Mouse (Mus musculus) lung, embryonic 14.5 days (tissue): ENCODE measurements around the gene Trip10. TPM values are rescaled to one million over a fixed set of nuclear protein-coding genes. Genes with fewer than 3 reads are reported as not detected.
"Not testable (repeated sequence)": the region's sequence is repeated elsewhere in the genome, so short reads cannot be mapped to it uniquely, and the experiment has no call there.

Experiments
- ATAC-seq: fragments of 200-750 bp; cut with Nextera tagmentation; 2 replicates; pipeline ENCODE4 v1.8.0; 2017; ENCODE audit warnings: mild to moderate bottlenecking, moderate TSS enrichment, moderate library complexity; ENCODE audit not compliant: insufficient read depth
- DNase-seq: peaks from one replicate; pipeline ENCODE4 v3.0.0-alpha.2; 2015
- H3K27ac ChIP-seq: fragments of 300-500 bp; sonication (generic); 2 replicates; pipeline ENCODE4 v1.5.1; 2014; ENCODE audit warnings: low read depth, mild to moderate bottlenecking, moderate library complexity
- H3K27me3 ChIP-seq: fragments of 300-500 bp; sonication (generic); 2 replicates; pipeline ENCODE4 v1.6.1; 2014; ENCODE audit warnings: low read length, control low read depth; ENCODE audit not compliant: insufficient read depth
- H3K36me3 ChIP-seq: fragments of 300-500 bp; sonication (generic); 2 replicates; pipeline ENCODE4 v1.6.1; 2014; ENCODE audit warnings: control low read depth; ENCODE audit not compliant: insufficient read depth
- H3K4me1 ChIP-seq: fragments of 300-500 bp; sonication (generic); 2 replicates; pipeline ENCODE4 v1.6.1; 2014; ENCODE audit warnings: antibody characterized with exemption, control low read depth; ENCODE audit not compliant: insufficient read depth
- H3K4me2 ChIP-seq: fragments of 300-500 bp; sonication (generic); 2 replicates; pipeline ENCODE4 v1.6.1; 2014; ENCODE audit warnings: mild to moderate bottlenecking
- H3K4me3 ChIP-seq: fragments of 300-500 bp; sonication (generic); 2 replicates; pipeline ENCODE4 v1.5.1; 2014; ENCODE audit warnings: low read depth, low read length
- H3K9ac ChIP-seq: fragments of 300-500 bp; sonication (generic); 2 replicates; pipeline ENCODE4 v1.6.1; 2014
- H3K9me3 ChIP-seq: fragments of 300-500 bp; sonication (generic); 2 replicates; pipeline ENCODE4 v1.6.1; 2016; ENCODE audit warnings: low read depth, low read length, control low read depth
- CTCF ChIP-seq: IDR thresholded peaks from 2 replicates; pipeline ENCODE4 v1.5.1; 2016; ENCODE audit warnings: antibody characterized with exemption, low read depth
- WGBS: fragments of 180-500 bp; shearing (Covaris S2); extraction: QIAGEN DNeasy Blood & Tissue Kit; methylation state at CpG from one replicate; pipeline ENCODE4 v1.1.7; 2014; 5-methylcytosine and 5-hydroxymethylcytosine counted together
- polyA plus RNA-seq: library from polyadenylated mRNA; unstranded; fragments of >200 nt; fragmentation: Nextera tagmentation; extraction: Ambion mirVana; gene quantifications from 2 replicates; pipeline ENCODE4 v1.2.1, GENCODE M21; 2014

Gene Trip10
- polyA plus RNA-seq, 1 experiment from 2014 or later = 39.9 TPM

DNA sequence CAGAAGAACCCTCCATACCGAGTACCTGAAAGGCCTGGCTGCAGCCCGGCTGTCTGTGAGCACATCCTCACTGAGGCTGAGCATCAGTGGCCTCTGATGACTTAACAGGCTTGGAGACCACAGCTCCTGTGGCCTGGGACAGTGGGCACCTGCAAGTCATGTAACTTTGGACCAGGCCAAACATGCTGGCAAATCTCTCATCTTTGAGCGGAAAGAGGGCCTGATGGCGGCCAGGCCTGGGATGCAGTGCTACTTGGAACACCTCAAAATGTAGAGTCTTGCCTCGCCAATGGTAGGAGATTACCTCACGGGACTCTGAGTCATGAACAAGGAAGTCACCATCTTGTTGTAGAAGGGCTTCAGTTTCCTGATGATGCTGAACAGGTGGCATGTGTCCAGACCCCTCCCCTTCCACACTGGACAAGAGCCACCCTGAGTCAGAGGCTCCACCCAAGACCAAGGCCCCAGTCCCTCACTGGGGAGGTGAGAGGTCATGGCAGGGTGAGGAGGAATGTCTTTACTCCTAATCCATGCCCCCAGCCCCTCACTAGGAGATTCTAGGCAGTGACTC, 18.4 kb downstream of the Trip10 start:
- H3K9ac ChIP-seq = no peak overlapping the region
- 87% methylated on average over 6 of the region's 6 CpGs for WGBS
- no peak overlapping the region for H3K4me2 ChIP-seq
- ATAC-seq (no peak), DNase-seq (no peak)
- TF ChIP-seq CTCF = no peak
- no peak overlapping the region for H3K27ac ChIP-seq
- no peaks in the 10 kb centered on the region for H3K27me3 ChIP-seq
- no peaks in the 10 kb centered on the region for H3K4me1 ChIP-seq
- no peak overlapping the region for H3K4me3 ChIP-seq
- no peaks in the 10 kb centered on the region for H3K9me3 ChIP-seq
- H3K36me3 ChIP-seq = peaks cover 17% of the 10 kb centered on the region

DNA sequence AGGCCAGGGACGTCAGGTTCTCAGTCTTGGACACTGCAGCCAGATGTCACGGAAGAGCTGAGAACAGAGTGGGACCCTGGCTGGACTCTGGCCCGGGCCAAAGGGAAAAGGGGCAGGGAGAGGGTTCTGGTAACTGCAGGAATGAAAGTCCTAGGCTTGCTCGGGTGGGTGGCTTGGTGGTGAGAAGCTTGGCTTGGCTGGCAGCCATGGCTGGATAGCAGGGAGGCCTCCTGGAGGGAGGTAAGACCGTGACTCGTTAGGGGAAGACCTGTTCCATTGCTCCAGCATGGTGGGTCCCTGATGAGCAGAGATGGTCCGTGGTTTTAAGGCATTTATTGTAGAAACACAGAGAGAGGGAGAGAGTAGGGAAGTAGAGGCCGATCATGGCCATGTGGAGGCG, 22.0 kb downstream of the Trip10 start:
- no peak for ATAC-seq

DNA sequence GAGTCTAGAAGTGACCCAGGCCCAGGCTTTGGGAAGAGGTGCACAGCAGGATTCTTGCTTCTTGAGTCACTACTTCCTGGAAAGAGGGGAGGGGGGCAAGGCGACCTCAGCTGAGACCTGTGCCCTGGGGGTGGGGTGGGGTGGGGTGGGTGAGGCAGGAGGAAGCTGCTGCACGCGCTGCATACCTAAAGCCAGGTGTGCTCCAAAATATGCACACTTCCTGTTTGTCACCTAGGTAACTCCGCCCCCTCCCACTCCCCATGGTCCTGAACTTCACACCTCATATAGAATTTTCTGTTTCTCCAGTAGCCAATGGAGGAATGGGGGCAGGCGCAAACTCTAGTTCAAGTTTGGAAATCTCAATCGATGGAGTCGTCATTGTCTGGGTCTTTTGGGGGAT, 24.6 kb downstream of the Trip10 start:
- Histone ChIP-seq H3K9ac (no peak overlapping the region), H3K4me3 (no peak overlapping the region), H3K27ac (no peak overlapping the region), H3K4me1 (no peaks in the 10 kb centered on the region), H3K4me2 (no peak overlapping the region), H3K36me3 (no peaks in the 10 kb centered on the region), H3K9me3 (no peaks in the 10 kb centered on the region), H3K27me3 (peaks cover 5% of the 10 kb centered on the region; the same call in 1 of the 2 replicates)
- no peak for TF ChIP-seq CTCF
- no peak for DNase-seq
- 31% methylated on average over 7 of the region's 7 CpGs for WGBS
- ATAC-seq = no peak

More for the DNA sequence above, 22.0 kb downstream of the Trip10 start:
- 62% methylated on average over 9 of the region's 9 CpGs for WGBS
- Histone ChIP-seq H3K27ac (no peak overlapping the region), H3K9ac (no peak overlapping the region), H3K36me3 (no peaks in the 10 kb centered on the region), H3K4me1 (no peaks in the 10 kb centered on the region), H3K27me3 (peaks cover 2% of the 10 kb centered on the region; the same call in 1 of the 2 replicates), H3K9me3 (no peaks in the 10 kb centered on the region), H3K4me3 (no peak overlapping the region), H3K4me2 (no peak overlapping the region)
- TF ChIP-seq CTCF = no peak
- DNase-seq = no peak

DNA sequence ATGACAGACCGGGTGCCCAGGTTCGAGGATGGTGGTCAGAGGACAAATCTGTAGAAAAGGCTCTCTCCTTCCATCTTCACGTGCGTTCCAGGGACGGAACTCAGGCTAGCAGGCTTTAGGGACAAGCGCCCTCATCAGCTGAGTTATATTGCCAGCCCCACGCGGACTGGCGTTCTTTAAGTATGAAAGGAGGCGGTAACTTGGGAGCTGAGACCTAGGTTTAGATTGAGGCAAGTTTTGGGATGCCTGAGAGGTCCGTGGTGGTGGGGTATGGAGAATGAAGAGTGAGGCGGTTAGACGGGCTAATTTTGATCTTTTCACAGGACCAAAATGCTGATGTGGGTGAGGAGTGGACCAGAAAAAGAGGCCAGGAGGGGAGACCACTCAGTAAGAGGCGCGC, 25.4 kb downstream of the Trip10 start:
- 4% methylated on average over 15 of the region's 15 CpGs for WGBS

DNA sequence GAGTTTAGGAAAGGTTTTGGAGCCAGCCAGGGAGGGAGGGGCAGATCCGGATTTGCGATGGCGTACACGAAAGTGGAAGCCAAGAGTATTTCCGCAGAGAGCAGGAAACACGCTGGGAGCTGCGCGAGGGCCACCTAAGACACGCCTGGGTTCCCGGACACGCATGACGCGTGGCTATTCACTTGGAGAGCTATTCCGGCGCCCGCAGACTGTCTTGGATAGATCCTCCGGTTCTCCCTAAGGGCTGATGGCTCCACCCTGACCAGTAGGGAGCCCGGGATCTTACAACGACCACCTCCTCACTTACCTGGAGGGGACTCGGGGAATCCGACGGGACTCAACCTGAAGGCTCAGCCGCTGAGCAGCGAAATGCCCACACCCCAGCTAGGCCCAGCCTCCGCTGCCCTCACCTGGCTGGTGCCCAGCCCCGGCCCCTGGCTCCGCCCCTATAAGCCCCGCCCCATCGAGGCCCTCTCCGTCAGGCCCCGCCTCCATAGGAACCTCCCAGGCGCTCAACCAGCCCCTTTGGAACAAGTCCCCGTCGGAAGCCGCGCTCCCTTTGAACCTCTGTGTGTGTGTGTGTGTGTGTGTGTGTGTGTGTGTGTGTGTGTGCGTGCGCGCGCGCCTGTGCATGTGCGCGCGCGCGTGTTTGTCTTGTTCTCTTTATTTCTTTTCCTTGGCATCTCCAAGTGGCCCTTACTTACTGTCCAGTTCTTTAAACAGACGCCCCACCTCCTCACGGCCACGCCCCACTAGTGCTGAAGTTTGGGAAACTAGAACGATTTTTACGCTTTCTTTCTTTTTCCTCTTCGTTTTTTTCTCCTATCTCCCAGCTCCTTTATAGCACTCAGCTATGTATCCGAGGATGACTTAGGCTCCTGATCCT, 26.1 kb downstream of the Trip10 start:
- Histone ChIP-seq H3K36me3 (no peaks in the 10 kb centered on the region), H3K9ac (peak overlapping the region; percentile 42), H3K4me2 (peak overlapping the region; percentile 79), H3K4me1 (no peaks in the 10 kb centered on the region), H3K9me3 (no peaks in the 10 kb centered on the region), H3K27ac (no peak overlapping the region), H3K27me3 (peaks cover 11% of the 10 kb centered on the region; the same call in 1 of the 2 replicates), H3K4me3 (peak overlapping the region; percentile 53)
- TF ChIP-seq CTCF = no peak
- DNase-seq (peak; percentile 88), ATAC-seq (peak; percentile 85)
- 1% methylated on average over 53 of the region's 53 CpGs for WGBS

More for the DNA sequence above, 25.4 kb downstream of the Trip10 start:
- H3K4me3 ChIP-seq = peak overlapping the region; percentile 53
- peak overlapping the region; percentile 42 for H3K9ac ChIP-seq
- DNase-seq (peak; percentile 43), ATAC-seq (peak; percentile 5; the same call in 1 of the 2 replicates)
- H3K9me3 ChIP-seq = no peaks in the 10 kb centered on the region
- H3K36me3 ChIP-seq = no peaks in the 10 kb centered on the region
- no peak for TF ChIP-seq CTCF
- peaks cover 11% of the 10 kb centered on the region; the same call in 1 of the 2 replicates for H3K27me3 ChIP-seq
- no peaks in the 10 kb centered on the region for H3K4me1 ChIP-seq
- no peak overlapping the region for H3K27ac ChIP-seq
- H3K4me2 ChIP-seq = peak overlapping the region; percentile 79

DNA sequence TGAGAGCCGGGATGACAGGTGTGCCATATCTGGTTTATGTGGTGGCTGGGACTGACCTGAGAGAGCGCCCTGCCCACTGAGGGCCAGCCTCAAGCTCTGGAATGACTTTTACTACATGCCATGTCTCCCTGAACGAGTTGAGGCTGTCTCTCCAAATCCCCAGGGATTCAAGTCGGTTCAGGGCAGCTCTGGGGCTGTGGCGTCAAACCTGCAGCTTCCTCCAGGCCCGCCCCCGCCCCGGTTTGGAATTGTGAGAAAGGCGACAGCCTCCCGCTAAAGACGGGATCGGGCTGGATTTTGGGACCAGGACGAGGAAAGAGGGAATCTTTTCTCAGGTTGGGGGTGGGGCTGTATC, 26.7 kb downstream of the Trip10 start:
- peak; percentile 39; the same call in 1 of the 2 replicates for ATAC-seq
- H3K36me3 ChIP-seq = no peaks in the 10 kb centered on the region
- no peak for TF ChIP-seq CTCF
- WGBS = 3% methylated on average over 13 of the region's 13 CpGs
- H3K27me3 ChIP-seq = peaks cover 11% of the 10 kb centered on the region; the same call in 1 of the 2 replicates
- 0 out of 2 replicates have a peak overlapping the region, but pooled peaks have one; percentile 9 for H3K9ac ChIP-seq
- H3K4me1 ChIP-seq = no peaks in the 10 kb centered on the region
- H3K4me2 ChIP-seq = peak overlapping the region; percentile 79
- H3K4me3 ChIP-seq = peak overlapping the region; percentile 53
- no peak overlapping the region for H3K27ac ChIP-seq
- no peaks in the 10 kb centered on the region for H3K9me3 ChIP-seq
- no peak for DNase-seq

DNA sequence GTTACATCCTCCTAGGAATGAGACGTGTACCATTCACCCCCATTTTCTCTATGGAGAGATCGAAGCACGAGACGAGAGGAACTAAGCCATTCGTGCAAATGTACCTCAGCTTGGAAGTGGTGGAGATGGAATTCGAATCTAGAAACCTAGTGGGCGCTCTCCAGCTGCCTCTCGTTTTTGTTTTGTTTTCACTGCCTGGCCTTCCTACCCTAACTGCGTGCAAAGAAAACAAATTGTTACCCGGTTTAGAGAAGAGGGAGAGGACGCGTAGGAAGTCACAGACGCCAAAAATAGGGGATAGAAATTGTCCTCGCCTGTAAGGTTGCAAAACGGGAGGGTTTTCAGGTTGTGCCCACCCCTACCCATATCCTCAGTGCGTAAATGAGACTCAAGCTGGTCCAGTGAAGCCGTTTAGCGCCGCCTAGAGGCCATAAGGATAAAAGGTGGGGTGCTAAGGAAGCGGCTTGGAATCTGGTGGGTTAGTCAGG, 27.4 kb downstream of the Trip10 start:
- Histone ChIP-seq H3K27ac (no peak overlapping the region), H3K36me3 (no peaks in the 10 kb centered on the region), H3K9me3 (no peaks in the 10 kb centered on the region), H3K4me1 (no peaks in the 10 kb centered on the region), H3K4me2 (peak overlapping the region; percentile 79), H3K9ac (peak overlapping the region; percentile 22; the same call in 1 of the 2 replicates), H3K27me3 (peaks cover 11% of the 10 kb centered on the region; the same call in 1 of the 2 replicates), H3K4me3 (peak overlapping the region; percentile 53)
- under 1% methylated on average over 20 of the region's 20 CpGs for WGBS
- ATAC-seq (peak; percentile 28; the same call in 1 of the 2 replicates), DNase-seq (peak; percentile 91)
- TF ChIP-seq CTCF = peak; percentile 94

DNA sequence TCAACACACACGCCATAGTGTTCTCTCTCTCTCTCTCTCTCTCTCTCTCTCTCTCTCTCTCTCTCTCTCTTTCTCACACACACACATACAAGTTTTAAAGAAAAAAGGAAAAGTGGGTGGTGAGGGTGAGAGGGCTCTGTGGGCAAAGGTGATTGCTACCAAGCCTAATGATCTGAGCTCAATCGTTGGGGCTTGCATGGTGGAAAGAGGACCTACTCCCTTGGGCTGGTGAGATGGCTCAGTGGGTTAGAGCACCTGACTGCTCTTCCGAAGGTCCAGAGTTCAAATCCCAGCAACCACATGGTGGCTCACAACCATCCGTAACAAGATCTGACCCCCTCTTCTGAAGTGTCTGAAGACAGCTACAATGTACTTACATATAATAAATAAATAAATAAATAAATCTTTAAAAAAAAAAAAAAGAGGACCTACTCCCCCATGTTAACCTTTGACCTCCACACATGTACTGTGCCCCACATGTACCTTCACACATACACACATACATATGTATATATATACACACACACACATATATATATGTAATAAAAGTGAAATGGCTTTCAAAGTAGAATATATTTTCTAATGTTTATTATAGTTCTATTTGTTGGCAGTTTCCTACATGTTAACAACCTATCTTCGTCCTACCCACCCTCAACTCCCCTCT, 28.5 kb downstream of the Trip10 start:
- WGBS = 73% methylated on average over 4 of the region's 5 CpGs

More for the DNA sequence above, 28.5 kb downstream of the Trip10 start:
- not testable (repeated sequence) for H3K4me1 ChIP-seq, H3K36me3 ChIP-seq, H3K4me2 ChIP-seq, H3K9ac ChIP-seq, DNase-seq, H3K27ac ChIP-seq, H3K9me3 ChIP-seq, ATAC-seq, H3K4me3 ChIP-seq
- H3K27me3 ChIP-seq = peaks cover 11% of the 10 kb centered on the region; the same call in 1 of the 2 replicates
